Mouse (Mus musculus) layer of hippocampus, postnatal 36 days (tissue): ENCODE measurements around the gene 2200002J24Rik. TPM values are rescaled to one million over a fixed set of nuclear protein-coding genes. Genes with fewer than 3 reads are reported as not detected.
"Not testable (repeated sequence)": the region's sequence is repeated elsewhere in the genome, so short reads cannot be mapped to it uniquely, and the experiment has no call there.

ENCODE experiments used
- DNase-seq, 2 experiments: peaks; one replicate each; pipeline ENCODE4 v3.0.0; 2022
- total RNA-seq, 2 experiments: library from RNA; stranded (reverse); gene quantifications; 2 replicates each; pipeline ENCODE4 v1.2.3; 2021

Gene 2200002J24Rik
- total RNA-seq, 2 experiments from 2014 or later, result not detected

DNA sequence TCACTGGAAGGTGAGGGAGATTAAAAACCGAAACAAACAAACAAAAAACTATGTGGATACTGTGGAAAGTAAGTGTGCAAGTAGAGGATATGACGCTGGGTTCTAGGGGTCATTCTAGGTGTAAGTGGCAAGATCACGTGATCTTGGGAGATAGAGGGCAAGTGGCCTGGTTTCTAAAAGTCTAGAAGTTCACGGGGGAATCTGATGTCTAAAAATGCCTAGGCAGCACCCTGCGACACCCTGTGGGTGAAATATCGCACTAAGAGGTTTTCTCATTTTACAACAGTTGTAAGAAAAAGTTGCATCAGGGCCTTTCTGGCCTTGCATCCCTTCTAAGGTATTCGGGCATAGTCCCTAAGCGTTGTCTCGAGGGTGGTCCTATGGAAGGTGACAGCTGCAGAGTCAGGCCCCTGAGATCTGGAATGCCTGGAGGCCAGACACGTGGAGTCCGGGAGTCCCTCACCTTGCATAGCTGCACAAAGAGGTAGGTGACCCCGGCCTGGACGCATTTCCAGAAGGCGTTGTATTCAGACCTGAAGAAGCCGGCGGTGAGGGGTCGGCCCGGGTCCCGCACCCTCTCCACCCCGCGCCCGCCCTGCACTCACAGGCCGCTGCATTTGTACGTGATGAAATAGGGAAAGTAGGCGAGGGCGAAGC, 30.1 kb downstream of the 2200002J24Rik start:
- DNase-seq, result no peak

DNA sequence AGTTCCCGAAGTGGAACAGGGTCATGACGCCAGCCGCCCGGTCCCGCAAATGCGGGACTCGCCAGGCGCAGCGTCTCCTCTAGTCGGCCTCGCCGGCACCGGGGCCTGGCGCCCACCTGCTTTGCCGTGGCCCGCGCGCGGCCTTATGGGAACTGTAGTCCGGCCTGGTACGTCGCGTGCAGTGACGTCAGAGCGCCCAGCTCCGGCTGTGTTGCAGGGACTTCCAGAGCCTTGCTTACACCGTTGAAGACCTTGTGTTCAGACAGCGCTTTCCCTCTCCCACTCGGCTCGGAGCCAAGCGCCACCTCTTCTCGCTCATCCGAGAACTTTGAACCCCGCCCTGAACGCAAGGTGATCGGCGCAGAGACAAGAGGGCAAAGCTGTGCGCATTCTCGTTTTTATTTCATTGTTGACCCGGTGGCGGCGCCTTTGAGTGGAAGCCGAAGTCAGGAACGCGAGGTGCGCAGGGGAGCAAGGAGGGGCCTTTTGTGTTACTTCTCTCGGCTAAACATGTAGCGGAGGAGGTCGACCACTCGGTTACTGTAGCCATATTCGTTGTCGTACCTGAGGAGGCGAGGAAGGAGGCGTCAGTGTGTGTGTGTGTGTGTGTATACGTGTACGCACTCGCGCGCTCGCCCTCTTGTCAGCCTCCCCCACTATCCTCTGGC, 30.8 kb downstream of the 2200002J24Rik start, which contains the start of gene Tmem147:
TSS of gene Tmem147 (minus strand) at position 145 of the 668 bp plus-strand sequence.
- peak; percentile 95 to 96 for DNase-seq

DNA sequence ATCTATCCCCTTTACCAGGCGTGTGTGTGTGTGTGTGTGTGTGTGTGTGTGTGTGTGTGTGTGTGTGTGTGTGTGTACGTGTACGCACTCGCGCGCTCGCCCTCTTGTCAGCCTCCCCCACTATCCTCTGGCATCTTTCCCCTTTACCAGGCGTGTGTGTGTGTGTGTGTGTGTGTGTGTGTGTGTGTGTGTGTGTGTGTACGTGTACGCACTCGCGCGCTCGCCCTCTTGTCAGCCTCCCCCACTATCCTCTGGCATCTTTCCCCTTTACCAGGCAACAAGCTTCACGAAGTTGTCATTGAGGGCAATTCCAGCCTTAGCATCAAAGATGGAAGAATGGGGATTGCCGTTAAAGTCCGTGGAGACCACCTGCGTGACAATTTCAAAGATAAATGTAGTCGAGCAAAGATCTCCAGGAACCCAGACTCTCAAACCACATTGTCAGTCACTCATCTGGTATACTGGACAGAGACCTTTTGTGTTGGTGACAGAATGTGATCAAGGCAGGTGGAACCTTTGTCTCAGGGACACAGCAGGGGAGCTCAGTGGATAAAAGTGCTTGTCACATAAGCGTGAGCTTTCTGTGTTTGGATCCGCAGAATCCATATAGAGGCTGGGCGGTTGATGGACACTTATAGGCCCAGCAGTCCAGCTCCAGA, 31.5 kb downstream of the 2200002J24Rik start:
- DNase-seq, result not testable (repeated sequence)

DNA sequence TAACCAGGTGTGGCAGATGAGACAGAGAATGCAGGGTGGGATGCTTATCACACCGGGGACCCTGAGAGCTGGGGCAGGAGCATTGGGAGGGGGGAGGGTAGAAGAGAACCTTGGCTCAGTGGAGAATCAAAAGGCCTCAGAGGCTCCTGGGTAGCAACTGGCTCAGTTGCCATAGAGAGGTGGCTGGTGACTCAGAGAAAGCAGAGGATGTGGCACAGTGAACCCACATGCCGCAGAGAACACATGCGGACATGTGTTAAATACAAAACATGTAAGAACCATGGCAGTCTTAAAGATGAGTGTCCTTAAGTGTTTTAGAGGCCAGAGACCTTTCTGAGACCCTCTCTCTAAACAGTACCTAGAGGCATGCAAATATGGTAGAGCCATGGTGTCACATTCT, 37.5 kb downstream of the 2200002J24Rik start:
- no peak for DNase-seq

DNA sequence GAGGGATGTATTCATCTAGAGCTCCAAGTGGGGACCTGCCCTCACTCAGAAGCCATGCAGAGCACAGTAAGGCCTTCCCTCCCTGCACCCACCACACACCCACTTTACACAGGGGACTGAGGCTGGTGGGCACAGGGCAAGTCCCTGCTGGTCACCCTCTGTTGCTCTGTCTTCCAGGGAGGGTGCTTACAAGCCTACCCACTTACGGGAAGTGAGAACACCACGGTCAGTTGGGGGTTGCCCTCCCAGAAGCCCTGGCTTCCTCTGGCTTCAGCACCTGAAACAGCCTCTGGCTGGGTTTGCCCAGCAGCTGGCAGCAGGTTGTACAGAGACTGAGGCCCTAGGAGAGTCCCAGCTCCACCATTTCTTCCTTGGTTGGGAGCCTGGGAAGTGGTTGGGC, 43.8 kb downstream of the 2200002J24Rik start:
- not testable (repeated sequence) for DNase-seq

DNA sequence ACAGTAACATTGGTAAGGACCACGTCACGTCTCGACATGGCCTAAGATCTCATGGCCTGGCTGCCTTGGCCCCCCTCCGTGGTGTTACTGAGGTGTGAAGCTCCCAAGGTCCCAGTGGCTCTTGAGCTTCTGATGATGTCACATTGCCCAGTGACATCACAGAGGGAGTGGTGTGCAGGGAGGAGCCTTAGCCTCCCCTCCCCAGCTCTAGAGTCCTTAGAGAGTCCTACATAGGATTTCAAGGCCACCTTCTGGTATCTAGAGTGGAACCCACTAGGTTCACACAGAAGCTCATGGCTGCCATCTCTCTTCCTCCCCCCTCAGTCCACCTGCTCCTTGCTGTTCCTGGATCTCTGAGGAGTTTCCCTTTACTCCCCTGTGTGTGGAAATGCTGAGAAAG, 44.9 kb downstream of the 2200002J24Rik start, which contains the start of gene Gapdhs:
TSS of gene Gapdhs (minus strand) at position 65 of the 400 bp plus-strand sequence.
- DNase-seq, result not testable (repeated sequence)

DNA sequence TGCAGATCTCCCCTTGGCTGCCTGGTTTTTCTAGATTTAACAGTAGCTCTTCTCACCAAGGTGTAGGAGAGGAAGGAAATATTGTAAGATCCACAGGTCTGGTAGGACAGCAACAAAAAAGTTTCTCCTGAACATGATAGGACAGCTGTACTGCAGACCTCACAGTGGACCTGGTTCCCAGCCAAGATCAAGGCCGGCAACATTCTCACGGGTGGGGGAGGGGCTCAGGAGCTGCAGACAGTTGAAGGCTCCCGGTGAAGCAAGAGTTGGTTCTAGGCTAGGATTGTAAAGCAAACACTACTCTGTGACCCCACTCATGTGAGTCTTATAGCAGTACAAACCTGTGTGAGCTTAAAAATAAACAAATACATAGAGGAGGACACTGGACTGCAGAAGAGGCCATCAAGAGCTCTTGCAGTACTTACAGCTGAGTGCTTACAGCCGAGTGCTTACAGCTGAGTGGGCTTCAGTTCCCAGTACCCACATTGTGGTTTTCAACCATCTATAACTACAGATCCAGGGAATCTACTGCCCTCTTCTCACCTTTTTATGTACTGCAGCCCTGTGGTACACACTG, 45.4 kb downstream of the 2200002J24Rik start:
- DNase-seq, result no peak

DNA sequence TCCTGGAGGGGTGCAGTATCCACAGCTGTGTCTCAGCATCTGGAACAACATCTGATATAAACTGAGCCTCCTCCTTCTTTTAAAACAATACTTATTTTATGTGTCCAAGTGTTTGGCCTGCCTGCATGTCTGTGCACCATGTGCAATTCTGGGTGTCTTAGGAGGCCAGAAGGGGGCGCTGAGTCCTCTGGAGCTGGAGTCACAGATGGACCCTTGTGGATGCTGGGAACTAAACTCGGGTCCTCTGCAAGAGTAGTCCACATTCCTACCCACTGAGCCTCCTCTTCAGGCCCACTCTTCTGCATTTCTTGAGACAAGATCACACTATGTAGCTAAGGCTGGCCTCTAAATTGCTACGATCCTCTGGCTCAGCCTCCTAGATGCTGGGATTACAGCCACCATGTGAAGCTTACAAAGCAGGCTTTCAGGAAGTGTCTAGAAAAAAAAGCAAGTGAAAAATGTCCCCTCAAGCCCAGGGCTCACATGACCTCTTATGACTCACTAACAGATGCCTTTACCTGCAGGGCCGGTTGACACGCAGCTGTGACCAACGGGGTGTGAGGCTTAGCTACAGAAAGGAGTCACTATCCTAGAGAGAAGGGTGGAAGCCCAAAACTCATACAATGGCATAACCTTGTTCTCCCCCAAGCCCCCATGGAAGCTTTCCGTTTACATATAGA, 48.9 kb downstream of the 2200002J24Rik start:
- DNase-seq, result no peak

Other genes starting within 250 kb of the 2200002J24Rik start
- 10 to 100 TPM; 12.3 to 21.0 TPM for gene Kirrel2, start 241.2 kb upstream of the 2200002J24Rik start, total RNA-seq
- 1 to 10 TPM; 1.2 TPM for gene Nphs1, start 240.6 kb upstream of the 2200002J24Rik start, total RNA-seq
- under 1 TPM in 1 of 2 experiments, not detected in 1; 0.73 TPM for gene Prodh2, start 205.3 kb upstream of the 2200002J24Rik start, total RNA-seq
- 100 to 1,000 TPM; 104 to 111 TPM for gene Arhgap33, start 163.9 kb upstream of the 2200002J24Rik start, total RNA-seq
- gene Hspb6, start 146.7 kb upstream of the 2200002J24Rik start, total RNA-seq, result 1 to 10 TPM; 3.3 to 3.7 TPM
- 1 to 10 TPM; 5.7 to 6.9 TPM for gene Proser3, start 146.6 kb upstream of the 2200002J24Rik start, total RNA-seq
- 10 to 100 TPM; 46.4 to 50.1 TPM for gene Lin37, start 139.1 kb upstream of the 2200002J24Rik start, total RNA-seq
- 10 to 100 TPM; 69.0 to 72.2 TPM for gene U2af1l4, start 135.6 kb upstream of the 2200002J24Rik start, total RNA-seq
- gene Gm49396, start 135.6 kb upstream of the 2200002J24Rik start, total RNA-seq, result 10 to 100 TPM; 10.9 to 11.1 TPM
- gene Psenen, start 135.3 kb upstream of the 2200002J24Rik start, total RNA-seq, result 10 to 100 TPM; 79.8 to 92.4 TPM
- gene Igflr1, start 133.5 kb upstream of the 2200002J24Rik start, total RNA-seq, result 1 to 10 TPM; 5.5 to 7.0 TPM
- 10 to 100 TPM; 42.3 to 53.4 TPM for gene Kmt2b, start 110.2 kb upstream of the 2200002J24Rik start, total RNA-seq
- not detected for gene Zbtb32, start 100.0 kb upstream of the 2200002J24Rik start, total RNA-seq
- under 1 TPM in 1 of 2 experiments, not detected in 1; 0.25 TPM for gene Upk1a, start 86.1 kb upstream of the 2200002J24Rik start, total RNA-seq
- 100 to 1,000 TPM; 609 to 715 TPM for gene Cox6b1, start 72.8 kb upstream of the 2200002J24Rik start, total RNA-seq
- gene Etv2, start 63.1 kb upstream of the 2200002J24Rik start, total RNA-seq, result not detected
- gene Rbm42, start 48.6 kb upstream of the 2200002J24Rik start, total RNA-seq, result 10 to 100 TPM; 72.4 to 76.0 TPM
- gene Haus5, start 33.9 kb upstream of the 2200002J24Rik start, total RNA-seq, result 1 to 10 TPM; 4.7 to 5.0 TPM
- gene Pmis2, start 27.3 kb upstream of the 2200002J24Rik start, total RNA-seq, result not detected
- under 1 TPM; 0.35 to 0.70 TPM for gene Atp4a, start 13.3 kb downstream of the 2200002J24Rik start, total RNA-seq
- gene Tmem147, start 30.6 kb downstream of the 2200002J24Rik start, total RNA-seq, result 100 to 1,000 TPM; 107 to 118 TPM
- gene Gapdhs, start 44.8 kb downstream of the 2200002J24Rik start, total RNA-seq, result not detected
- gene Sbsn, start 52.5 kb downstream of the 2200002J24Rik start, total RNA-seq, result 1 to 10 TPM; 6.4 to 9.7 TPM
- under 1 TPM in 1 of 2 experiments, not detected in 1; 0.91 TPM for gene Dmkn, start 64.8 kb downstream of the 2200002J24Rik start, total RNA-seq
- not detected for gene Krtdap, start 89.0 kb downstream of the 2200002J24Rik start, total RNA-seq
- not detected for gene Ffar2, start 124.8 kb downstream of the 2200002J24Rik start, total RNA-seq
- not detected for gene Ffar3, start 157.3 kb downstream of the 2200002J24Rik start, total RNA-seq
- not detected for gene Ffar1, start 162.6 kb downstream of the 2200002J24Rik start, total RNA-seq
- not detected for gene Cd22, start 181.4 kb downstream of the 2200002J24Rik start, total RNA-seq
- 100 to 1,000 TPM; 196 to 197 TPM for gene Mag, start 215.9 kb downstream of the 2200002J24Rik start, total RNA-seq
- not detected for gene Hamp2, start 225.8 kb downstream of the 2200002J24Rik start, total RNA-seq
- not detected for gene Hamp, start 245.1 kb downstream of the 2200002J24Rik start, total RNA-seq